Mouse (Mus musculus): ENCODE results near the gene Cilp. TPM values are rescaled to one million over a fixed set of nuclear protein-coding genes. Genes with fewer than 3 reads are reported as not detected.
"Not testable (repeated sequence)": the region's sequence is repeated elsewhere in the genome, so short reads cannot be mapped to it uniquely, and the experiment has no call there.

Cilp gene
- polyA plus RNA-seq, 1 experiment from 2014 or later = 0.61 TPM

DNA sequence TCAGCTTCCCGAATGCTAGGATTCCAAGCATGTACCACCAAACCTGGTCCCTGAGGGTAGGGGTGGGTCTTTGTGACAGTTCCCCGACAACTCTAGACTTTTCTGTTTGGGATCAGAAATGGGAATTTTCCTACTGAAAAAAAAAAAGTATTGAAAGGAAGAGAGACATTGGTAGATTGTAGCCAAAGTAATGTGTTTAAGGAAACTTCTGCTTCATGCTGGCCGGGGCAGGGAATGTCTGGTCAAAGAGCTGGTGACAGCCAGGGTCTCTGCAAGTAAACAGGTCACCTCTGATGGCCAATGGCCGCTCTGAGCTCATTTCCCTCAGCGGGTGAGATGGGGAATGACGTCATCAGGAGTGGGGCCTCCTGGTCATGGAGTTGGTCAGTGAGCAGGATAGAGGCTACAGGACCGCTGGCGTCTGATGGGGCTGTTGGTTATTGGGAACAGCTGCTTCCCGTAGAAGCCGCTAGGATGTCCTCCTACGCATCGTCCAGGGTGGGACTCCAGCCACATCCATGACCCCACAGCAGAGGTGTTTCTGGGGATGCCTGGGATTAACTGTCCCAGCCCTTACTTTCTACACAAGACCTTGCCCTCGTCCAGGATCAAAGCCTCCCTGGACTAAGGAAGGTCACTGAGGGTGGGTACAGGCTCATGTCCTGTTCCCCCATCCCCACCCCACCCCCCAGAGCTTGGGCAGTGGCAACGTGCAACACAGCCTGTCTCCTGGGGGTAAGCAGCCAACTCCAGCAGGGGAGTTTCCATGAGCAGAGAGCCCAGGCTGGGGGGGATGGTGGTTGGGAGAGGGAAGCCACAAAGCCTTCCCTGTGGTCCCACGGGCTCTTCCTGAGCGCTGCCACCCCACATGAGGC lies 17.2 kb upstream of the Cilp start:
- no peak for DNase-seq (ENCODE audit: low spot score)

- peak; percentile 22 for DNase-seq (ENCODE audit: low spot score)
Measured at GRCm38 (mm10) chr9:65248377-65248690, 16.6 kb upstream of the Cilp start.

GRCm38 (mm10) chr9:65252026-65252425 lies 13.0 kb upstream of the Cilp start:
- DNase-seq (ENCODE audit: low spot score) = no peak

- no peak for DNase-seq (ENCODE audit: low spot score)
Measured at GRCm38 (mm10) chr9:65255906-65256600, 8.9 kb upstream of the Cilp start.

- DNase-seq (ENCODE audit: low spot score) = no peak
Measured at GRCm38 (mm10) chr9:65257218-65257910, 7.6 kb upstream of the Cilp start.

DNA sequence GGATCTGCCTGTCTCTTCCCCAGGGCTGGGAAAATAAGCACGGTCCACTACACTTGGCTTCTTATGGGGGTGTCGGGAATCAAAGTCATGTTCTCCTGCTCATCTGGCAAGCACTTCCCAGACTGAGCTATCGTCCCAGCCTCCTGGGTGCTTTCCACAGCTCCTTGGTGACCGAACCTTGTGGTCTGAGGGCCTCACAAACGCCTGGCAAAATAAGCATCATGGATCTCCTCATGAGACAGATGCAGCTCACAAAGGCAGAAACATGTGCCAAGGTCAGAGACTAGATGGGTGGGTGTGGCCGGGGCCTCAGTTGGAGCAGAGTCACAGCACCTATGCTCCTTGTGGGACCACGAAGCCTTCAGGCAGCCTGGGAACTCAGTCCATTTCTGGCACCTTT lies 5.6 kb upstream of the Cilp start:
- DNase-seq (ENCODE audit: low spot score) = no peak

DNA sequence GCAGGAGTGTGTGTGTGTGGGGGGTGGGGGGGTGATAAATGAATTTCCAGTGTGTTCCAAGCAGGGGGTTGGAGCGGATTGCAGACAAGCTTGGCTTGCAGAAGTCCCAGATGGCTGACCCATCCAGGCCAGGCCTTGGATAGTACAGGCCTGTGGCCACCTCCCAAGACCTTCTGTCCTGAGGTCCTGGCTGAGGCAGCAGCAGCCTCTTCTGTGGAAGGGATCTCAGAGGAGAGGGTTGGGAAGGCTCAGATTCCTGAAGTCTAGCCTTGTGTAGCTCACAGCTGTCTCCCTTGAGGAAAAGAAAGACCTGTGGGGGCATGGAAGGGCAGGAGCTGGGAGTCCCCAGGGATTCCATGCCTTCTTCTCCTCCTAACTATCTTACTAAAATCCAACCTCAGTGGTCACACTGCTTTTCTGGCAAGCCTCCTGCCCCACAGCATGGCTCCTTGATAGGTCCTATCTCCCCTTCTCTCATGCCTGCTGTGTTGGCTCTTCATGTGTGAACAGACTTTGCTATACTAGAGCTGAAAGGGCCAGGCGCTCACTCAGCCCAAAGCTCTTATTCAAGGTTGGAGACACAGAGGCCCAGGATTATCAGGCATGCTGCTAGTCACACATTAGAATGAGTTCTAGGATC lies 3.3 kb upstream of the Cilp start:
- no peak for DNase-seq (ENCODE audit: low spot score)

GRCm38 (mm10) chr9:65262641-65263120 lies 2.3 kb upstream of the Cilp start:
- DNase-seq (ENCODE audit: low spot score) = no peak

- DNase-seq (ENCODE audit: low spot score) = no peak
Measured at GRCm38 (mm10) chr9:65267742-65268515, 2.9 kb downstream of the Cilp start.

- no peak for DNase-seq (ENCODE audit: low spot score)
Measured at GRCm38 (mm10) chr9:65273048-65273809, 8.2 kb downstream of the Cilp start.

DNA sequence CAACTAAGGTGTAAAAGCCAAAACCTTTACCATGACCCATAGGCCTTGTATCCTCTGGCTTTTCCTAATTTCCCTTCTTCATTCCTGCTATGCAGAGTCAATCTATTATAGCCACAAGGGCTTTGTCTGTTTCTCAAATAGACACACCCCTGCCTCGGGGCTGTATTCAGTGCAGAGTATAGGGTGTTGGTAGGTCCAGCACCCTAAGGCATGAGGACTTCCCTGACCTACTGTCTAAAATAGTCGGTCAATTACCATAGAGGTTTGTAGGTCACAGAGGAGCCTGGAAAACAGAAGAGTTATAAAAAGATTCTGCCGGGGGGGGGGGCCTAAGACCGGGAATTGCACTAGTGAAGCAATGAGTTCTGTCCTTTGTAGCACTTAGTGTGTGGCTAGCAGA lies 8.9 kb downstream of the Cilp start:
- DNase-seq (ENCODE audit: low spot score) = no peak

DNA sequence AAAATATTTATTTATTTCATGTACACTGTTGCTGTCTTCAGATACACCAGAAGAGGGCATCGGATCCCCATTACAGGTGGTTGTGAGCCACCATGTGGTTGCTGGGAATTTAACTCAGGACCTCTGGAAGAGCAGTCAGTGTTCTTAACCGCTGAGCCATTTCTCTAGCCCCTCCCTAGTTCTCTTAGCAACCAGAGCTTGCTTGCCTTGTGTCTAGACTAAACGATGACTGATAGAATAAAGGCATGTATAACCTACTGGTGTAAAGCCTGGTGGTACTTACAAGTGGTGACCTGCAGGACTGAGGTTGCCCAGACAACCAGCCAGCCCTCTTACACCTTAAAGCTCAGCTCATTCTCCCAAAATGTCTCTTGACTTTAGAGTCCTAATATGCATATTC lies 9.9 kb downstream of the Cilp start:
- not testable (repeated sequence) for DNase-seq (ENCODE audit: low spot score)

DNA sequence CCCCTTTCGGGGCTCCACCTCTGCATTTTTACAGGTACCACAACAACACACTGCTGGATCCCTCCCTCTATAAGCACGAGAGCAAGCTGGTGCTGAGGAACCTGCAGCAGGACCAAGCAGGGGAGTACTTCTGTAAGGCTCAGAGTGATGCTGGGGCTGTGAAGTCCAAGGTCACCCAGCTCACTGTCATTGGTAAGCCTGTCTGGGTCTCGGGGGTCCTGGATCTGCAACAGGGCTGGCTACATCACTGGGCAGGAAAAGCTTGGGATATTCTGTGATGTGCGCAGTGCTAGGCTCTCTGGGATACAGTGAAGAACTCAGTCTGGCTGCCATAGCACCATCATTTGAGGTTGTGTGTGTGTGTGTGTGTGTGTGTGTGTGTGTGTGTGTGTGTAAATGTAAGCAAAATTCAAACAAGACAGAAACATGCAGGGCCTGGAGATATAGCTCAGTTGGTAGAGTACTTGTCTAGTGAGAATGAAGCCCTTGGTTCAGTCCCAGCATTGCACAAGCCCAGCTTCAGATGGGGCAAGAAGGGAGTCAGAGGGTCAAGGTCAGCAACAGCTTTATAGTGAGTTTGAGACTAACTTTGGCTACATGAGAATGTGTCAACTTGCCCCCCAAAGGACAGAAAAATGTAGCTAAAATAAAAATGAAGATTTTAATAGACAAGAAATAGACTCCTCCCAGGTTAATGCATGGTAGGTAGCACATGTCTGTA lies 11.0 kb downstream of the Cilp start:
- no peak for DNase-seq (ENCODE audit: low spot score)

DNA sequence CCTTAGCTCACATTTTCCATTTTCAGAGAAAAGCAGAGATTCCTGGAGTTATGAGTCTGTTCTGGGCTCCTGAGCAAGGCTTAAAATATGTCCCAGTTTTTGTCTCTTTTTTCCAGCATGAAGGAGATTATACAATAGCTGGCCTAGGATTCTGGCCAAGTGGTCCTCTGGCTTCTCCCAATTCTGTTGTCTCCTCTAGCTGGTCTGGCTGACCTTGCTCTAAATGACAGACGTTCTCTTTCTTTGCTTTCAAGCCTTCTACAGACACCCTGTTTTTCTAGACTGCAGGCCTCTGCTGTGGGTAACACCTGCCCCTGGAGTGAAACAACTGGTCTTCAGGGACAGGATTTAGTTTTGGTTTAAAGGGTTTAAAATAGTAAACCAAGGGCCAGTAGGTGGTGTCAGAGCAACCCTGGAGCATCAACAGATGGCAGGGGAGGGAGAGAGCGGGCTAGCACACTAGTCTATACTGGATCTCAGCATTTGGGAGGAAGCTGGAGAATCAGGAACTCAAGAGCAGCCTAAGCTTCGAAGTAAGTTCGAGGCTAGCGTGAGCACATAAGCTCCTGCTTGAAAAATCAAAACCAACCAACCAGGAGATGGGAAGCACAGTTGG lies 16.7 kb downstream of the Cilp start:
- DNase-seq (ENCODE audit: low spot score) = no peak

- DNase-seq (ENCODE audit: low spot score) = peak; percentile 55
Measured at GRCm38 (mm10) chr9:65283301-65283700, 18.3 kb downstream of the Cilp start.

- DNase-seq (ENCODE audit: low spot score) = not testable (repeated sequence)
Measured at GRCm38 (mm10) chr9:65288252-65288651, 23.3 kb downstream of the Cilp start.

DNA sequence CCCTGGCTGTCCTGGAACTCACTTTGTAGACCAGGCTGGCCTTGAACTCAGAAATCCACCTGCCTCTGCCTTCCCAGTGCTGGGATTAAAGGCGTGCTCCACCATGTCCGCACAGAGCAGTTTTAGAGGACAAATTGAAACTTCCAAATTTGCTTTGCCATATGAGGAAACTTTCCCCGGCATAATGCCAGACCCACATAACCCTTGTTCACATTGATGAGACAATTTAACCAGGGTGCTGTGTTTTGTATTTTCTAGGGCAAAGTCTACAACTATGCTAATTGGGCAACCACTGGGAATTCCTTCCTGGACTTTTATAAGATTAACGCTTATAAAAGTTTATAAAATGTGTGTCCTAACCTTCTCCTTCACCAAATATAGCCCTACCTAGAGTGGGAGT lies 25.0 kb downstream of the Cilp start:
- no peak for DNase-seq (ENCODE audit: low spot score)

DNA sequence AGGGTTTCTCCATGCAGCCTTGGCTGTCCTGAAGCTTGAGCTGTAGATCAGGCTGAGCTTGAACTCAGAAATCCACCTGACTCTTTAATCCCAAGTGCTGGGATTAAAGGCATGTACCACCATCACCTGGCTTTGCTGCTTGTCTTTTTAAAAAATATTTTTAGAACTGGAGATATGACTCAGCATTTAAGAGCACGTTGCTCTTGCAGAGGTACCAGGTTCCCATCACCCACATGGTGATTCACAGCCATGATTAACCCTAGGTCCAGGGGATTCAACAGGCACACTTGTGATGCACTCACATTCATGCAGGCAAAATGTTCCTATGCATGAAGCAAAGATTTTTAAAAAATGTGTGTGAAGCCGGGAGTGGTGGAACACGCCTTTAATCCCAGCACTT lies 27.4 kb downstream of the Cilp start:
- DNase-seq (ENCODE audit: low spot score) = no peak

- DNase-seq (ENCODE audit: low spot score) = peak; percentile 20
Measured at GRCm38 (mm10) chr9:65293119-65293518, 28.1 kb downstream of the Cilp start.
